Mouse (Mus musculus): ENCODE results near the gene Myo16.

DNA sequence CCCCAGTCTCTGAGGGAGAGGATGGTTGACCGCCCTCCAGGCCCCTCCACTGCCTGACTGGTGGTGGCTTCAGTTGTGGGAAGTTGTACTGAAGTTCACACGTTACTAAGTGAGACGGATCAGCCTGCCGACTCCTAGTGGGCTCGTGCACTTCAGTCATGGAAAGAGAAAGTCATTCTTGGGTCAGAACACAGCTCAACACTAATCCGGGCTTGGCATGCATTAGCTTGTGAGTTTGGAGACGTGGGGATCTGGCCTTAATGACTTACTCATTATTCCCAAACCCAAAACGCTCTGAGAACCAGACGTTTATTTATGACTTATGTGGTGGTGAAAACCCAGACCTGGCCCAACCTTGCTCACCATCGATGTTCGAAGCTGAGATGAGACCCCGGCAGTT is 263.1 kb downstream of the Myo16 start:
- TF ChIP-seq POLR2A (IDR thresholded peaks at IDR 0.05; ENCODE audit: insufficient read depth, low read depth, low read length) (no peak), EP300 (IDR thresholded peaks at IDR 0.05; ENCODE audit: insufficient read depth, low read depth, low read length) (no peak)

Data from heart, adult 2 months (tissue).